Mouse (Mus musculus) olfactory bulb, adult 2 months (tissue): Measurements from ENCODE around the gene Tm9sf2. TPM values are rescaled to one million over a fixed set of nuclear protein-coding genes. Genes with fewer than 3 reads are reported as not detected.

Experiments
- H3K27ac ChIP-seq: fragments of 200-500 bp; 2 replicates; pipeline ENCODE4 v1.5.1; 2012; ENCODE audit warnings: low read depth, low read length; ENCODE audit not compliant: insufficient read depth
- H3K4me1 ChIP-seq: fragments of 200-500 bp; 2 replicates; pipeline ENCODE4 v1.6.1; 2012; ENCODE audit warnings: low read length; ENCODE audit not compliant: control insufficient read depth, insufficient read depth
- H3K4me3 ChIP-seq: fragments of 200-500 bp; 2 replicates; pipeline ENCODE4 v1.5.1; 2012; ENCODE audit warnings: mild to moderate bottlenecking, low read depth, low read length, moderate library complexity; ENCODE audit not compliant: insufficient read depth
- CTCF ChIP-seq: fragments of 200-500 bp; IDR thresholded peaks from 2 replicates; pipeline ENCODE4 v1.5.1; 2012; ENCODE audit warnings: low read depth, mild to moderate bottlenecking, low read length, moderate library complexity; ENCODE audit not compliant: insufficient read depth
- POLR2A ChIP-seq: fragments of 200-500 bp; IDR thresholded peaks from 2 replicates; pipeline ENCODE4 v1.6.1; 2012; ENCODE audit warnings: mild to moderate bottlenecking, low read depth, low read length, moderate library complexity; ENCODE audit not compliant: insufficient read depth
- WGBS: fragments of 180-500 bp; shearing (Covaris S2); methylation state at CpG from one replicate; pipeline ENCODE4 v1.1.7; 2018; 5-methylcytosine and 5-hydroxymethylcytosine counted together
- polyA plus RNA-seq: library from polyadenylated mRNA; stranded (reverse); fragments of >200 nt; gene quantifications from 2 replicates; pipeline ENCODE4 v1.2.4, GENCODE M21; 2012; ENCODE audit warnings: low replicate concordance; ENCODE audit not compliant: missing spikeins, insufficient read depth, insufficient read length

The Tm9sf2 gene
- polyA plus RNA-seq, 1 experiment = not detected

DNA sequence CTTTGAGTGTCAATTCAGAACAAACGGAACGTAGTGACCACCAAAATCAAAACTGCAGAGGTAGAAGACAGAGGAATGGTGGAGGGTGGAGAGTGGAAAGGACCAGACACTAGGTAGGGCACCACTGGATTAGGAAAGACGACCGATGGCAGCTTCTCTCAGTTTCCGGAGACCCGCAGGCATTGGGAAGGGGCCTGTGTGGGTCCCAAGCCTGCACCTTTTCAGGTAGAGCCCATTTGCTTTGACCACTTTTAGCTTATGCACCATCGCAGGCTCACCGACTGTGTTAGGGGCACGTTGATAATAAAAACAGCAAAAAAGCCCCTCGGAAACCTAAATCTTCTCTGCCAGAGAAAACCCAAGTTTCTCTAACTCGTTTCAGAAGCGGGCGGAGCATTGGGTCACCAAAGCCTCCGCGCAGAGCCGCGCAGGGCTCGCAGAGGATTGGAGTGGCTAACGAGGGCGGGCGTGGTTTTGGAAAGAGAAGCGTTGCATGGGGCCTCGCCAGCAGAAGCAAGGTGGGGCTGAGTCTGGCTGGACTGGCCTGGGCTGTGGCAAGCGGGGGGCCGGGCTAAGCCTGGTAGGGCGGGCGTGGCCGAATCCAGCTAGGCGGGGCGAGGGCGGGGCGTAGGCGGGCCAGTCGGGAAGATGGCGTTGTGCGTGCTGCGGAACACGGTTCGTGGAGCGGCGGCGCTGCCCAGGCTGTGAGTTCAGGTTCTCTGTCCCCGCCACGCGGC, 74.4 kb downstream of the Tm9sf2 start, which contains the start of gene Clybl:
TSS of gene Clybl (plus strand) at position 627 of the 737 bp plus-strand sequence.
- WGBS = 8% methylated on average over 45 of the region's 45 CpGs
- Histone ChIP-seq H3K4me1 (0 out of 2 replicates have a peak, but pooled peaks cover 2% of the 10 kb centered on the region), H3K27ac (no peak within 1 kb of the TSS), H3K4me3 (peak within 1 kb of the TSS; percentile 54)
- TF ChIP-seq POLR2A = no peak

DNA sequence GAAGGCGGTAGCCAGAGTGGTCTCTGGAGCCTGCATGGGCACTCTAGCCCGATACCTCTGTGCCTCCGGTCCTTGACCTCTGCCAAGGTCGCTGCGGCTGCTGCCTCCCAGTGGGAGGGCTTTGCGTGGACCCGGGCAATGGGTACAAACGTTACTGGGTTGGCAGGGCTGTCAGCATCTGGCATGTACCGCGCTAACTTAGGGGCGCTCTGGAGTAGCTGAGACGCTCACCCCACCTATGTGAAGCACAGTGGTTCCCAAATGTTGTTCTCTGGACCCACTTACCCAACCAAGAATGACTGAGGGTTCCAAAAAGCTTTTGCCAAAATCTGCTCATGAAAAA, 74.9 kb downstream of the Tm9sf2 start:
- Histone ChIP-seq H3K4me1 (0 out of 2 replicates have a peak, but pooled peaks cover 2% of the 10 kb centered on the region), H3K4me3 (peak overlapping the region; percentile 54), H3K27ac (no peak overlapping the region)
- WGBS = under 1% methylated on average over 12 of the region's 12 CpGs
- TF ChIP-seq POLR2A (no peak), CTCF (no peak)

DNA sequence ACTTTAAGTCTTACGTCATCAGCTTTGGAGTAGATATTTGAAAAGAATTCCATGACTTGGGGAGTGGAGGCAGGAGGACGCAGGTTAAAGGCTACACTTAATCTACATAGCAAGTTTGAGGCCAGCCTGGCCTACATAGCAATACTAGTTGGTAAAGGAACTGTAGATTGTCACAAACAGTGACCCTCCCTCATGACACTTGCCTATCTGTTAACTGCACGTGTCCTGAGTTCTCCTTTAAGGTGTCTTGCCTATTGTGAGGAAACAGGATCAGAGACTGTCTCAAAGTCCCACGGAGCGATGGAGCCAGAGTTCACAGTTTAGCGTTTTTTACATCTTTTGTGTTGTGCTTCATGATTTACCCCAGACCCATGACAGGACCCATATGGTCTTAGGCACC, 75.4 kb downstream of the Tm9sf2 start:
- no peak overlapping the region for H3K27ac ChIP-seq
- H3K4me3 ChIP-seq = no peak overlapping the region
- 79% methylated on average over 6 of the region's 6 CpGs for WGBS
- H3K4me1 ChIP-seq = 0 out of 2 replicates have a peak, but pooled peaks cover 2% of the 10 kb centered on the region
- TF ChIP-seq CTCF = no peak
- TF ChIP-seq POLR2A = no peak

DNA sequence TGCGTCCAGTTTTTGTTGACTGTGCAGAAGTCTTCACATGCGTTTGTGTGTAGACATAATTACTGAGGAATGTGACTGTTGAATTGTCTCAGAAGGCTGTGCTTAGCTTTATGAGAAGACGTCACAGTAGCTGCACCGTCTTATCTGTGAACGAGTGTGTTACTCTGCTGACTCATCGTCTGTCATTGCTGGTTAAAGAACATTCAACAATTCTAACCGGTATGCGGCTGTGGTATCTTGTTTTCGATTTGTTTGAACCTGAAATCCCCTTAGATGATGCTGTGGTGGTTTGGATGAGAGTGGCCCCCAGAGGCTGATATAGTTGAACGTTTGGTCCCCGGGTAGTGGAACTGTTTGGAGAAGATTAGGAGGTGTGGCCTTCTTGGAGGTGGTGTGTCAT, 77.1 kb downstream of the Tm9sf2 start:
- 75% methylated on average over 11 of the region's 11 CpGs for WGBS
- TF ChIP-seq POLR2A (no peak), CTCF (no peak)

DNA sequence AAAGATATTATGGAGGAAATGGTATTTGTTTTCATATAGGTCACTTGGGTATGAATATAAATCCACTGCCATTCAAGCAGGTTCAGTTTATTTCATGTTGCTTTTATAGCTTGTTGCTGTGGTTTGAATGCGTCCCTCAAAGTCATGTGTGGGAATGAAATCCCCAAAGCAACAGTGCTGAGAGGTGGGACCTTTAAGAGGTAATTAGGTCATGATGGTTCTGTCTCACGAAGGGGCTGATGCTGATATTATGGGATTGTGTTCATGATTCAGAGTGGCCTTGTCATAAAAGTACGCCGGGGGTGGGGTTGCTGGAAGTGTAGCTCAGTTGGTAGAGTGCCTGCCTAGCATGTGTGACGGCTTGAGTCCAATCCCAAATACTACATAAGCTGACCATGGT, 81.4 kb downstream of the Tm9sf2 start:
- WGBS = 94% methylated on average over 5 of the region's 5 CpGs
- Histone ChIP-seq H3K4me1 (no peaks in the 10 kb centered on the region), H3K4me3 (no peak overlapping the region), H3K27ac (no peak overlapping the region)
- TF ChIP-seq CTCF = no peak
- TF ChIP-seq POLR2A = no peak

More for the DNA sequence above, 77.1 kb downstream of the Tm9sf2 start:
- H3K4me3 ChIP-seq = no peak overlapping the region
- H3K27ac ChIP-seq = no peak overlapping the region
- 0 out of 2 replicates have a peak, but pooled peaks cover 2% of the 10 kb centered on the region for H3K4me1 ChIP-seq

DNA sequence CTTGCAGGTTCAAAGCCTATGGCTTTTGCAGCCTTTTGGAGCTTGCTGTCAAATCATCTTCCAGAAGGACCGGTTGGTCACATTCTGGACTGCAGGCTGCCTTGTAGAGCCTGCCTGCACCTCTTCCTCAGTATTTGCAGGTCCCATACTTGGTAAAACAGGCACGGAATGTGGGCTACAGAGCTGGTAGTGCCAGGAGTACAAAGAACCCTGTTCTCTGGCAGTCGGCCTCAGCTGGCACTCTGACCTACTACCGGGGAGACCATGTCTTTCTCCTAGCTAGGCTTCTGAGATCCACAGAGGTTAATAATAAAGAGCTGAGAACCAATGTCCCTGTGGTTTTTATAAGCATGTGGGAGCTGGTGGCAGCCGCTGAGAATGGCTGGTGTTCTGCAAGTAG, 83.1 kb downstream of the Tm9sf2 start:
- TF ChIP-seq POLR2A (no peak), CTCF (no peak)
- H3K27ac ChIP-seq = no peak overlapping the region
- H3K4me1 ChIP-seq = no peaks in the 10 kb centered on the region
- no peak overlapping the region for H3K4me3 ChIP-seq
- 66% methylated on average over 5 of the region's 5 CpGs for WGBS

DNA sequence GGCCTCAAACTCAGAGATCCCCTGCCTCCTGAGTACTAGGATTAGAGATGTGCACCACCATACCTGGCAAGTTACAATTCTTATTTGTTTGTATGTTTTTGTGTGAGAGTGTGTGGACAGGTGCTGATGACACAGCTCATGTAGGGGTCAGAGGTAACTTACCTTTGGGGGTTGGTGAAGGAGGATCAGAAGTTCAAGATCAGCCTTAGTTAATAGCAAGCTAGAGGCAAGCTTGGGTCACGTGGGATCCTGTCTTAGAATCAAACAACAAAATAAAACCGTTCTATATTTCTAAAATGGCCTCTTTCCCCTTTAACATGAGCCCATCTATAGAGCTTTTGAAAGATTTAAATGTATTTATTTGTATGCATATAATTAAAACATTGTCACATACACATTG, 83.7 kb downstream of the Tm9sf2 start:
- WGBS = 26% methylated on average over 2 of the region's 2 CpGs
- no peak for TF ChIP-seq POLR2A
- no peak for TF ChIP-seq CTCF
- Histone ChIP-seq H3K27ac (no peak overlapping the region), H3K4me3 (no peak overlapping the region), H3K4me1 (no peaks in the 10 kb centered on the region)

DNA sequence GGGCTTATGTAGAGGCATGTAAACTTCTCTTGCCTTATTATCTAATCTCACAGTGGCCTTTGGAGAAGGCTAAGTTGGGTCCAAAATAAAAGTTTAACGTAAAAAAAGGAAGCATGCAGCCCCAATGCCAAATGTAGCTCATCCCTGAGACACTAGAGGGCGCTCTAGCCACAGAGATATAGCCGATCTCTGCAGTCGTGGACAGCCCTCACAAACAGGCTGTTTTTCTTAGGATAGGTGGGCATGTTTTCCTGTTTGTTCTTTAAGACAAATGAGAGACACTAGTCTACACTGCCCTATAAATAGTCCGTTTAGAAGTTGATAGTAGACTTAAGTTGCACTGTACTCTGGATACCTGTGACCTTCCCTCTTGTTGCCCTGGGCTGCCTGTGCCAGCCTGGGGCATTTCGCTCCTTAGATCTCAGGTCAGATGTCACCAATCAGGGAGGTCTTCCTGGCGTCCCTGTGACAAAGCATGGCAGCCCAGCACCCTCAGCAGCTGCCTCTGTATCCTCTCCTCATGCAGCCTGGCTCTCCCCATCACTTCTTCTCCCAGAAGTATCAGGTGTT, 84.2 kb downstream of the Tm9sf2 start:
- Histone ChIP-seq H3K27ac (no peak overlapping the region), H3K4me1 (no peaks in the 10 kb centered on the region), H3K4me3 (no peak overlapping the region)
- no peak for TF ChIP-seq CTCF
- no peak for TF ChIP-seq POLR2A
- WGBS = 16% methylated on average over 7 of the region's 7 CpGs

DNA sequence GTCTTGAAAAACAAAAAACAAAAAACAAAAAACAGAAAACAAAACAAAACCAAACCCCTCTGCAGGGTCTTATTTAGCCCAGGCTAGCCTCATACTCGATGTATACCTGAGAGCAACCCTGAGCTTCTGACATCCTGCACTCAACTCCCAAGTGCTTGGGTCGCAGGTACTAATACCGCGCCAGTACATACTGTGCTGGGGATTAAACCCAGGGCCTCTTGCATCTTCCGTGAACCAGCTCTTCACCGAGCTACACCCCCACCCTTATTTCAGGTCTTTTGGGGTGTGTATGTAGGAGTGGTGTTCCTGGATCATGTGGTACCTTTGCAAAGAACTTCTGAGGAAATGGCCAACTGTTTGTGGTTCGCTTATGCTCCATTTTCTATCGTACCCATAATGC, 87.8 kb downstream of the Tm9sf2 start:
- WGBS = 97% methylated on average over 8 of the region's 8 CpGs
- no peak overlapping the region for H3K27ac ChIP-seq
- no peak overlapping the region for H3K4me3 ChIP-seq
- TF ChIP-seq POLR2A = no peak
- no peak for TF ChIP-seq CTCF
- no peaks in the 10 kb centered on the region for H3K4me1 ChIP-seq
